Mouse (Mus musculus) lung, adult 2 months (tissue): ENCODE data around the gene Nmrk1. TPM values are rescaled to one million over a fixed set of nuclear protein-coding genes. Genes with fewer than 3 reads are reported as not detected.

Experiments used
- DNase-seq: peaks from one replicate; pipeline ENCODE4 v3.0.0; 2022
- H3K4me1 ChIP-seq: fragments of 200-500 bp; 2 replicates; pipeline ENCODE4 v1.6.1; 2011; ENCODE audit warnings: low read length; ENCODE audit not compliant: control insufficient read depth, insufficient read depth
- H3K4me3 ChIP-seq: fragments of 200-500 bp; replicated peaks from 2 replicates; pipeline ENCODE3; 2011; ENCODE audit warnings: low read depth, mild to moderate bottlenecking, control low read depth, low read length; ENCODE audit errors: extremely low read depth
- CTCF ChIP-seq: fragments of 200-500 bp; IDR thresholded peaks from 2 replicates; pipeline ENCODE4 v1.5.1; 2011; ENCODE audit warnings: mild to moderate bottlenecking, low read length, control low read depth; ENCODE audit not compliant: insufficient read depth
- POLR2A ChIP-seq: fragments of 200-500 bp; IDR thresholded peaks from 2 replicates; pipeline ENCODE4 v1.6.1; 2011; ENCODE audit warnings: low read depth, mild to moderate bottlenecking, control low read depth, low read length, borderline replicate concordance; ENCODE audit errors: extremely low read depth
- WGBS: fragments of 180-500 bp; shearing (Covaris S2); methylation state at CpG from one replicate; pipeline ENCODE4 v1.1.7; 2018; 5-methylcytosine and 5-hydroxymethylcytosine counted together
- polyA plus RNA-seq: library from polyadenylated mRNA; depleted of rRNA; stranded (reverse); fragments of >200 nt; gene quantifications from 2 replicates; pipeline ENCODE4 v1.2.3, GENCODE M21; 2012; rRNA removed

Nmrk1 gene
- polyA plus RNA-seq, 1 experiment, result 4.7 TPM

DNA sequence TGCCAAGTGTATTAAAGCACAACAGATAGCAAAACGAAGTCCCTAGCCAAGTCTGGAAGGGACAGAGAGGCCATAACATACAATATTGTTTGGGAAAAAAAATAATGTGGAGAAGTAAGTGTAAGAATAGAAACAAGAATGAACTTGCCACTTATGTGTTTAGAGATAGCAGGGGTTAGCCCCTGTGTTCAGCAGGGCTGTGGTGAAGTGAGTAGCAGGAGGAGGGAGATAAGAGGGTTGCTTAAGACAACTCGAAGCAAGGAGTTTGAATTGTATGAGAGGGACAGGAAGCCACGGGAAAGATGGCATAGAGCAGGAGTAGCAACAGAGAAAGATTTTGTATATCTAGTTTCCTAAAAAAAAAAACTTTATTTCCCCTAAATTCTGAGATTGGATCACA, 60.4 kb downstream of the Nmrk1 start:
- no peak for DNase-seq
- no peak overlapping the region for H3K4me3 ChIP-seq
- TF ChIP-seq CTCF (no peak), POLR2A (no peak)
- no peaks in the 10 kb centered on the region; the same call in 1 of the 2 replicates for H3K4me1 ChIP-seq
- 56% methylated on average over 3 of the region's 3 CpGs for WGBS

DNA sequence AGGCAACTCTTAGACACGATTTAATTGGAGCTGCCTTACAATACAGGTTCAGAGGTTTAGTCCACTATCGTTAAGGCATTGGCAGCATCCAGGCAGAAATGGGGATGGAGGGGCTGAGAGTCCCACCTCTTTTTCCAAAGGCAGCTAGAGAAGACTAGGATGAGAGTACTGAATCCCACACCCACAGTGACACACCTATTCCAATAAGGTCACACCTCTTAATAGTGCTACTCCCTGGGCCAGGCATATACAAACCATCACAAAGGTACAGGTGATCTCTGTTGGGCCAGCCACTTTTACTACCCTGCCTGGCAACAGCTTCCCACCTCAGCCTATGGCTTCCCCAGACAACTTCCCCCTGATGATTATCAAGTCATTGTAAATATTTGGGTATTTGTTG, 61.0 kb downstream of the Nmrk1 start:
- DNase-seq, result no peak
- no peaks in the 10 kb centered on the region; the same call in 1 of the 2 replicates for H3K4me1 ChIP-seq
- no peak for TF ChIP-seq POLR2A
- no peak for TF ChIP-seq CTCF
- 85% methylated on average over 2 of the region's 2 CpGs for WGBS
- no peak overlapping the region for H3K4me3 ChIP-seq

DNA sequence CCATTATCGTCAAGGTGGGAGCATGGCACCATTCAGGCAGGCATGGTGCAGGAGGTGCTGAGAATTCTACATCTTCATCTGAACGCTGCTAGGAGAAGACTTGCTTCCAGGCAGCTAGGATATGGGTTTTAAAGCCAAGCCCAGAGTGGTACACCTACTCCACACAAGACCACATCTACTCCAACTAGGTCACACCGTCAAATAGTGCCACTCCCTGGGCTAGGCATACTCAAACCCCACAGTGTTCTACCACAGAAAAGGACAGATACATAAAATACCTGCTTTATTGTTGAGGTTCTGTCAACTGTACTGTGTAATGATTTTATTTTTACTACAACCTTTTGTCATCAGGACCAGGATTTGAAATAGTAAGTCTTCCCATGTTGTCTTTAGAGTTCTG, 63.4 kb downstream of the Nmrk1 start:
- Histone ChIP-seq H3K4me1 (no peaks in the 10 kb centered on the region; the same call in 1 of the 2 replicates), H3K4me3 (no peak overlapping the region)
- TF ChIP-seq CTCF (no peak), POLR2A (no peak)
- 78% methylated on average over 3 of the region's 3 CpGs for WGBS
- no peak for DNase-seq

DNA sequence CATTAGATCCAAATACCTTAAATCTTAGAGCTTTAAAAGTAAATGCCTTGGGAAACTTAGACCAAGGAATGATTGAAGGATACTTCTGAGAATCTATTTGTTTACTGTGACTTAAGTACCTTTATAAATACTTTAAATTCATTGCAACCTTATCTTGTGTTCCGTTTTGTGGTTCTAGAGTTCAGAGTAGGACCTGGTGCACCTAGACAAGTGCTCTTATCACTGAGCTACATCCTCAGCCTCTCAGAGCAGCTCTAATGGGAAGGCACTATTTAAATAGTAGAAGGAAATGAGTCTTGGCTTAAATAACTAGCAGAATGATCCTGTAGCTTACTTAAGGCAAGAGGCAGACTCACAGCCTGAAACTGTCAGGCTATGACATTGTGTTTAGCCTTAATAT, 63.8 kb downstream of the Nmrk1 start:
- 51% methylated on average over 1 of the region's 1 CpGs for WGBS
- H3K4me3 ChIP-seq, result no peak overlapping the region
- no peaks in the 10 kb centered on the region; the same call in 1 of the 2 replicates for H3K4me1 ChIP-seq
- no peak for DNase-seq
- TF ChIP-seq POLR2A (no peak), CTCF (no peak)

Other genes with a start within 250 kb of the Nmrk1 start
- 76.8 and 79.7 TPM in 2 replicates for gene Ostf1, start 127 bp upstream of the Nmrk1 start, polyA plus RNA-seq
- gene Carnmt1, start 38.8 kb downstream of the Nmrk1 start, polyA plus RNA-seq, result 6.5 and 7.1 TPM in 2 replicates
- 11.5 and 20.0 TPM in 2 replicates for gene D030056L22Rik, start 81.2 kb downstream of the Nmrk1 start, polyA plus RNA-seq
- gene Trpm6, start 118.0 kb downstream of the Nmrk1 start, polyA plus RNA-seq, result 4.5 and 6.0 TPM in 2 replicates